Mouse (Mus musculus) liver, postnatal 0 days (tissue): ENCODE results near the gene Tma7. TPM values are rescaled to one million over a fixed set of nuclear protein-coding genes. Genes with fewer than 3 reads are reported as not detected.

Source experiments
- ATAC-seq: fragments of 200-750 bp; cut with Nextera tagmentation; 2 replicates; pipeline ENCODE4 v1.8.0; 2017; ENCODE audit warnings: mild to moderate bottlenecking, moderate library complexity
- DNase-seq: peaks from one replicate; pipeline ENCODE4 v3.0.0-alpha.2; 2016
- H3K27ac ChIP-seq: fragments of 300-500 bp; sonication (generic); 2 replicates; pipeline ENCODE4 v1.5.1; 2014; ENCODE audit warnings: antibody characterized with exemption, moderate library complexity, mild to moderate bottlenecking, low read depth
- H3K27me3 ChIP-seq: fragments of 300-500 bp; sonication (generic); 2 replicates; pipeline ENCODE4 v1.6.1; 2014; ENCODE audit warnings: low read length, control low read depth, mixed read lengths; ENCODE audit not compliant: insufficient read depth
- H3K36me3 ChIP-seq: fragments of 300-500 bp; sonication (generic); replicated peaks from 2 replicates; pipeline ENCODE4 v1.6.1; 2014; ENCODE audit warnings: mild to moderate bottlenecking, control low read depth, low read length, moderate library complexity, mixed read lengths; ENCODE audit not compliant: insufficient read depth
- H3K4me1 ChIP-seq: fragments of 300-500 bp; sonication (generic); 2 replicates; pipeline ENCODE4 v1.6.1; 2014; ENCODE audit warnings: antibody characterized with exemption, mild to moderate bottlenecking, control low read depth; ENCODE audit not compliant: insufficient read depth
- H3K4me2 ChIP-seq: fragments of 300-500 bp; sonication (generic); 2 replicates; pipeline ENCODE4 v1.6.1; 2014; ENCODE audit warnings: low read depth, mild to moderate bottlenecking, low read length, moderate library complexity, mixed read lengths
- H3K4me3 ChIP-seq: fragments of 300-500 bp; sonication (generic); 2 replicates; pipeline ENCODE4 v1.5.1; 2014; ENCODE audit warnings: low read depth, low read length
- H3K9ac ChIP-seq: fragments of 300-500 bp; sonication (generic); replicated peaks from 2 replicates; pipeline ENCODE4 v1.6.1; 2014; ENCODE audit warnings: mild to moderate bottlenecking, moderate library complexity
- H3K9me3 ChIP-seq: fragments of 300-500 bp; sonication (generic); 2 replicates; pipeline ENCODE4 v1.6.1; 2016; ENCODE audit warnings: mild to moderate bottlenecking, control low read depth, low read length, mixed read lengths
- CTCF ChIP-seq: sonication (generic); IDR thresholded peaks from 2 replicates; pipeline ENCODE4 v1.5.1; 2016; ENCODE audit warnings: antibody characterized with exemption, low read depth
- EP300 ChIP-seq: IDR thresholded peaks from 2 replicates; pipeline ENCODE4 v1.6.1; 2016; ENCODE audit warnings: antibody characterized with exemption, low read depth, mild to moderate bottlenecking
- WGBS: fragments of 180-500 bp; shearing (Covaris S2); extraction: QIAGEN DNeasy Blood & Tissue Kit; methylation state at CpG from one replicate; pipeline ENCODE4 v1.1.7; 2014; ENCODE audit not compliant: insufficient replicate concordance; 5-methylcytosine and 5-hydroxymethylcytosine counted together
- polyA plus RNA-seq: library from polyadenylated mRNA; unstranded; fragments of >200 nt; fragmentation: Nextera tagmentation; extraction: Ambion mirVana; gene quantifications from 2 replicates; pipeline ENCODE4 v1.2.1, GENCODE M21; 2015

Gene Tma7
- polyA plus RNA-seq, 1 experiment from 2014 or later, result 284 TPM

DNA sequence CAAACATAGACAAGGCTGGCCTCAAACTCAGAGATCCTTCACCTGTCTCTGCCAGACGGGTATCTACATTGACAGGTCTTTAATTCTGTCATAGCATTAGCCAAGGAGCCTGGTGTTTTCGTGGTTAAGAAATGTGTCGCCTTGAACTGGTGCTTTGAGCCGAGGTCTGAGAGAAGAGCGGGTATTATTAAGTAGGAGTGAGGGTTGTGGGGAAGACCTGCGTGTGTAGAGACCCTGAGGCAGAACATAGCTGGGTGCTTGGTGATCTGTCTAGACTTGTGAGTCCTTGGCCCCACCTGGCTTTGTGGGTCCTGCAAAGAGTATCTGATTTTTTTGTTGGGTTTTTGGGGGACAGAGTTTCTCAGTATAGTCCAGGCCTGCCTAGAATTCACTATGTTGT, 28.5 kb downstream of the Tma7 start:
- H3K9ac ChIP-seq, result no peak overlapping the region
- WGBS, result 67% methylated on average over 6 of the region's 6 CpGs
- ATAC-seq, result no peak
- H3K27ac ChIP-seq, result peak overlapping the region; percentile 79; the same call in 1 of the 2 replicates
- no peak for DNase-seq
- no peaks in the 10 kb centered on the region for H3K9me3 ChIP-seq
- peaks cover 30% of the 10 kb centered on the region for H3K36me3 ChIP-seq
- no peaks in the 10 kb centered on the region for H3K27me3 ChIP-seq
- peaks cover 30% of the 10 kb centered on the region for H3K4me1 ChIP-seq
- H3K4me2 ChIP-seq, result peak overlapping the region; percentile 55; the same call in 1 of the 2 replicates
- no peak overlapping the region for H3K4me3 ChIP-seq
- TF ChIP-seq EP300 (no peak), CTCF (no peak)

DNA sequence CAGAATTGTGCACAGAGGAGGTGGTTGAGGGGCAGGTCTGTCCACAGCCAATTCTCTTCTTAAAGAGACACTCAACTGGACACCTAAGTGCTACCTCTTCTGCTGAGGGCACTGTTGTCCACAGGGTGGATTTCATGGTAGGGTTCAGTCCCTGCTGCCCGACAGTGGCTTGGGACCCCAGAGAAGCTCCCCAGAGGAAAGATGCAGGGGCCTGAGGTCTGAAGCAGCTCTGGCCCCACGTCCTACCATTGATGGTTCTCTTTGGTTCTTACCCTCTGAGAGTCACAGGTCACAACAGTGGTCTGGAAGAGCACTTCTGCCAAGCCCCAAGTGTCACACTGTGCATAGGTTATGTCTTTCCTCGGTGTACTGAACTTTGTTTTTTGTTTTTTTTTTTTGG, 29.0 kb downstream of the Tma7 start:
- Histone ChIP-seq H3K9me3 (no peaks in the 10 kb centered on the region), H3K9ac (no peak overlapping the region), H3K27me3 (no peaks in the 10 kb centered on the region), H3K4me1 (peaks cover 25% of the 10 kb centered on the region), H3K4me3 (no peak overlapping the region), H3K27ac (no peak overlapping the region), H3K36me3 (peaks cover 26% of the 10 kb centered on the region), H3K4me2 (no peak overlapping the region)
- ATAC-seq, result no peak
- no peak for DNase-seq
- TF ChIP-seq EP300 (no peak), CTCF (no peak)
- WGBS, result 80% methylated on average over 3 of the region's 3 CpGs

DNA sequence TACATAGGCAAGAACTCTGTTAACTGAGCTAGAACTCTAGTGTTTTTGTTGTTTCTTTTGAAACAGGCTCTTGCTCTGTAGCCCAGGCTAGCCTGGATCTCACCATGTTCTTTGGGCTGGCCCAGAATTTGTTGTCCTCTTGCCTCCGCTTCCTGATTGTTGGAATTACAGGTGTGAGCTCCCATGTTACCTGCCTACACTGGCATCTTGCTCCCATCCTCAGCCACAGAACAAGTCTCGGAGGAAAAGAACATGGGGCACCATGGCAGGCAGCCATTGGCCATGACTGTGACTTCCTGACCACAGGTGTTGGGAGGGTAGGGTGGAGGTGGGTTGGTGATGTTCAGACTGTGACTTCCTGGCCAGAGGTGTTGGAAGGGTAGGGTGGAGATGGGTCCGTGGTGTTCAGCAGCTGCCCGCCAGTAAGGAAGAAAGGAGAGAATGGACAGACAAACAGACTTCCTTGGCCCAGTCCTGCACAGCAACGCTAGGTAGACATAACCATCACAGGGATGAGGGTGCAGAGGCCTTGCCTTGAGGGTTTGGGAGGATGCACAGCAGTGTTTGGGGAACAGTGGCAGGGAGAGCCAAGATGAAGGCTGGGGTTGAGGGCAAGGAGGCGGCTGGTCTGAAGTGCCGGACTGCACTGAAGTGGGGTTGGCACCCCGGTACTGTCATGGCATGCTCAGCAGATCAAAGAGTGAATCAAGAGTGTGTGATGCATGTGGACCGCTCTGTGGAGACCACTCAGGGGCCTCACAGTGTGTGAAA, 29.7 kb downstream of the Tma7 start:
- no peak overlapping the region for H3K4me2 ChIP-seq
- H3K4me3 ChIP-seq, result no peak overlapping the region
- peaks cover 21% of the 10 kb centered on the region for H3K36me3 ChIP-seq
- no peak for DNase-seq
- H3K27ac ChIP-seq, result no peak overlapping the region
- TF ChIP-seq CTCF (no peak), EP300 (no peak)
- H3K4me1 ChIP-seq, result peaks cover 21% of the 10 kb centered on the region
- WGBS, result 87% methylated on average over 9 of the region's 9 CpGs
- H3K9ac ChIP-seq, result no peak overlapping the region
- H3K27me3 ChIP-seq, result no peaks in the 10 kb centered on the region
- H3K9me3 ChIP-seq, result no peaks in the 10 kb centered on the region
- ATAC-seq, result no peak

DNA sequence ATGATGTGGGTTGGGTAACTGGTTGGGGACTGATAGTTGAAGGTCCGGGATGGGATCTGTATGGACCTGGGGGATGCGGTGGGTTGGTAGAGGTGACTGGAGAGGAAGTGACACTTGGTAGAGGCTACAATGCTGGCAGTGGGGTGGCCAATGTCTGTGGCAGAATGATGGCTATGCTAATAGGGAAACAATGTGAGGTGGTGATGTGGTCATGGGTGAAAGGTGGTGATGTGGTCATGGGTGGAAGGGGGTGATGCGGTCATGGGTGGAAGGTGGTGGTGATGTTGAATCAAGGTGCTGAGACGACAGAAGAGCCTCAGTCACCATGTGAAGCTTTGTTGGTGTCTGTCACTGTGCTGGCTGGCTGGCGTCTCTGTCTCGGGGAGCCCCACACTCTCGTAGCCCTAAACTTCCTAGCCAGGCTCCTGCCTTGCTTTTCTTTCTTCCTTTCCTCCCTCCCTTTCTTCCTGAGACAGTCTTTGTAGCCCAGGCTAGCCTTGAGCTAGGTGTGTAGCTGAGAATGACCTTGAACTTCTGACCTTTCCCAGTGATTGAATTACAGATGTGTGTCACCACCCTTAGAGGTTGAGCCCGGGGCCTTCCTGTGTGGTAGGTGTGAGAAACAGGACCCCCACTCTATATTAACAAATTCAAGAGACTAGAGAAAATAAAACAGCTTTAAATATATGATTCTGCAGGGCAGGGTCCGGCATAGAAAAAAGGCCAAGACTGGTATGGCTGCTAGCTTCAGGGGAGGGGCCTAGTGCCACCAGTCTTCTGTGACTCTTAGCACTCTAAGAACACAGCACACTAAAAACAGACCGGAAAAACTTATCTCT, 30.5 kb downstream of the Tma7 start:
- TF ChIP-seq CTCF, result no peak
- TF ChIP-seq EP300, result no peak

DNA sequence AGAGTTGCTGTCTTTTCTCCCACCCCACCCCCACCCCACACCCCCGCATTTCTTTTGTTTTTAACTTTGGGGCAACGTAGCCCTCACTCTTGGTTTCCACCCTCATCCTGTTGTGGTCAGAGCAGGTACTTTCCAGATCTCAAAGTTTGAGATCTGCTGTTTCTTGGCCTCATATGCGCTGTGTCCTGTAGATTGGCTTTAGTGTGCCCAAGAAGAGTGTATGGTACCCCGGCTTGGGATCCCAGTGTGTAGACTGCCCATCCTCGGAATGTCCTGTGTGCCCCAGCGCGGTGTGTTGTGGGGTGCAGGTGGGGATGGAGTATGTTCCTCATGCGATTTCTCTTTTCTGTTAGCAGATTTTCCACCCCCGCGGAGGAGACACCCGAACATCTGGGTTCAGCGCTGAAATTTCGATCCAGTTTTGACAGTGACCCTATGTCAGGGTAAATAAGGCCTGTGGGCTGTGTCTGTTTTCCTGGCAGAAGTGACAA, 31.3 kb downstream of the Tma7 start:
- no peak for DNase-seq
- Histone ChIP-seq H3K9me3 (no peaks in the 10 kb centered on the region), H3K27ac (0 out of 2 replicates have a peak overlapping the region, but pooled peaks have one; percentile 34), H3K9ac (no peak overlapping the region), H3K27me3 (no peaks in the 10 kb centered on the region), H3K4me3 (no peak overlapping the region), H3K36me3 (0 out of 2 replicates have a peak, but pooled peaks cover 6% of the 10 kb centered on the region), H3K4me1 (peaks cover 16% of the 10 kb centered on the region), H3K4me2 (no peak overlapping the region)
- TF ChIP-seq EP300 (no peak), CTCF (no peak)
- WGBS, result 58% methylated on average over 13 of the region's 13 CpGs
- no peak for ATAC-seq

More for the DNA sequence above, 30.5 kb downstream of the Tma7 start:
- ATAC-seq (no peak), DNase-seq (peak; percentile 15)
- Histone ChIP-seq H3K27ac (no peak overlapping the region), H3K4me2 (no peak overlapping the region), H3K4me3 (no peak overlapping the region), H3K9me3 (no peaks in the 10 kb centered on the region), H3K27me3 (no peaks in the 10 kb centered on the region), H3K36me3 (peaks cover 13% of the 10 kb centered on the region), H3K9ac (no peak overlapping the region), H3K4me1 (peaks cover 20% of the 10 kb centered on the region)
- WGBS, result 78% methylated on average over 10 of the region's 10 CpGs

DNA sequence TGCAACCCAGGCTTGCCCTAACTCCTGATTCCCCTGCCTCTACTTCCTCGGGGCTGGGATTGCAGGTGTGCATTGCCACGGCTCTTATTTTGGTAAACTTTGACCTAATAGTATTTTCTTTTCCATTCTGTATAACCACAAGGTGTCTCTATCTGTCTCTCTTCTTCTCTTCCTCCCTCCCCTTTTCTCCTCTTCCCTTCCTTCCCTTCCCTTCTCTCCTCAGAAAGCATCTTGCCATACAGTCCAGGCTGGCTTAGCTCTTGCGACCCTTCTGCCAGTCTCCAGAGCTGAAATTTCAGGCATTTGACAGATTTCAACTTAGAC, 31.8 kb downstream of the Tma7 start:
- Histone ChIP-seq H3K4me3 (no peak overlapping the region), H3K36me3 (0 out of 2 replicates have a peak, but pooled peaks cover 6% of the 10 kb centered on the region), H3K27me3 (no peaks in the 10 kb centered on the region), H3K4me2 (no peak overlapping the region), H3K9ac (no peak overlapping the region), H3K4me1 (peaks cover 12% of the 10 kb centered on the region), H3K27ac (no peak overlapping the region; the same call in 1 of the 2 replicates), H3K9me3 (no peaks in the 10 kb centered on the region)
- ATAC-seq (no peak), DNase-seq (no peak)
- 47% methylated on average over 3 of the region's 3 CpGs for WGBS
- no peak for TF ChIP-seq CTCF
- no peak for TF ChIP-seq EP300
